Mouse (Mus musculus): Measurements from ENCODE around the gene Nova2. TPM values are rescaled to one million over a fixed set of nuclear protein-coding genes. Genes with fewer than 3 reads are reported as not detected.
A peak's percentile ranks its signal among the peaks of the same experiment; 100 is the strongest.

Gene Nova2
- polyA plus RNA-seq, 1 experiment from 2014 or later = 0.93 TPM

DNA sequence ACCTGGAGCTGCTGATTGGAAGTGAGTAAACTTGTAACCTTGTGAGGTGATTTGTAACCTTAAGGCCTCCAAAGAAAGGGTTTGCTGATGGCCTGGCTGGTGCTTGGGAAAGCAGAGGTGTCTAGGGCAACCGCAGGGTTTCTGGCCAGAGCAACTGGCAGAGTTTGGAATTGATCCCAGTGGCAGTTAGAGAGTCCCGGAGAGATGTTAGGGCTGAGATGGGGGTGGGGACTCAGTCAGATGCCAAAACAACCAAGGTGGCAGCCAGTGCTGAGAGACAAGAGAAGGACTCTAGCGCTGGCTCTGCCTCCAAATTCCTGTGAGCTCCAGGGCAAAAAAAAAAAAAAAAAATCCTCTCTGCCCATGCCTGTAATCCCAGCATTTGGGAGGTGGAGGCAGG lies 7.8 kb upstream of the Nova2 start:
- H3K4me3 ChIP-seq (ENCODE audit: low read depth, low read length) = no peak overlapping the region
- H3K36me3 ChIP-seq (ENCODE audit: control insufficient read depth, insufficient read depth, low read length) = no peaks in the 10 kb centered on the region
- no peak overlapping the region for H3K27ac ChIP-seq (ENCODE audit: low read depth, low read length)
- H3K9me3 ChIP-seq (replicated peaks; ENCODE audit: control insufficient read depth, low read length) = no peaks in the 10 kb centered on the region
- no peak overlapping the region for H3K4me2 ChIP-seq
- ATAC-seq (replicated peaks; ENCODE audit: insufficient number of reproducible peaks, low FRiP score, low TSS enrichment) = no peak
- peaks cover 6% of the 10 kb centered on the region for H3K27me3 ChIP-seq (ENCODE audit: control insufficient read depth, insufficient read depth, low read length)
- WGBS (ENCODE audit: insufficient replicate concordance) = 50% methylated on average over 3 of the region's 3 CpGs
- no peaks in the 10 kb centered on the region for H3K4me1 ChIP-seq (ENCODE audit: control insufficient read depth, insufficient read depth, low read length)
- H3K9ac ChIP-seq (ENCODE audit: low read depth, low read length) = no peak overlapping the region

DNA sequence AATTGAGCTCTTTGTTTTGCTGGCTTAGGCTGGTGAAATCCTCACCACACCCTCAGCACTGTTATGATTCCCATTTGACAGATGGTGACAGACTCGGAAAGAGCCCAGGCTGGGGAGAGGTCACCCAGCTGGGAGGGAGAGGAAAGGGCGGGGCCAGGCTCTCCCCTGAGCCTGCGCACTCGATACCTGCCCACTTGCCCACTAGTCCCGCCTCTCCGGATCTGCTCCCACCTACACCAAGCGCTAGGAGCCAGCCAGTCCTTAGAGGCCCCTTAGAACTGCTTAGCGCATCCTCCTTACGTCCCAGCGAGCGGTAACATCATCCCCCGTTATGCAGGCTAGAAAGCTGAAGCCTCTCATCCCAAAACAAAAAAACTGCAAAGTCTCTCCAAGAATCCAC lies 4.6 kb upstream of the Nova2 start:
- Histone ChIP-seq H3K9ac (ENCODE audit: low read depth, low read length) (no peak overlapping the region), H3K27me3 (ENCODE audit: control insufficient read depth, insufficient read depth, low read length) (peaks cover 31% of the 10 kb centered on the region), H3K4me3 (ENCODE audit: low read depth, low read length) (no peak overlapping the region)

GRCm38 (mm10) chr7:18922807-18923206 lies 2.9 kb upstream of the Nova2 start:
- ATAC-seq (replicated peaks; ENCODE audit: insufficient number of reproducible peaks, low FRiP score, low TSS enrichment) = no peak
- 56% methylated on average over 5 of the region's 5 CpGs for WGBS (ENCODE audit: insufficient replicate concordance)
- Histone ChIP-seq H3K4me2 (no peak overlapping the region), H3K27me3 (ENCODE audit: control insufficient read depth, insufficient read depth, low read length) (peaks cover 47% of the 10 kb centered on the region), H3K36me3 (ENCODE audit: control insufficient read depth, insufficient read depth, low read length) (no peaks in the 10 kb centered on the region), H3K9ac (ENCODE audit: low read depth, low read length) (no peak overlapping the region), H3K4me1 (ENCODE audit: control insufficient read depth, insufficient read depth, low read length) (peaks cover 6% of the 10 kb centered on the region), H3K9me3 (replicated peaks; ENCODE audit: control insufficient read depth, low read length) (no peaks in the 10 kb centered on the region), H3K4me3 (ENCODE audit: low read depth, low read length) (no peak overlapping the region), H3K27ac (ENCODE audit: low read depth, low read length) (no peak overlapping the region)

More for the DNA sequence above, 4.6 kb upstream of the Nova2 start:
- no peak for ATAC-seq (replicated peaks; ENCODE audit: insufficient number of reproducible peaks, low FRiP score, low TSS enrichment)
- no peaks in the 10 kb centered on the region for H3K36me3 ChIP-seq (ENCODE audit: control insufficient read depth, insufficient read depth, low read length)
- H3K9me3 ChIP-seq (replicated peaks; ENCODE audit: control insufficient read depth, low read length) = no peaks in the 10 kb centered on the region
- WGBS (ENCODE audit: insufficient replicate concordance) = 1% methylated on average over 12 of the region's 12 CpGs
- H3K4me1 ChIP-seq (ENCODE audit: control insufficient read depth, insufficient read depth, low read length) = peaks cover 4% of the 10 kb centered on the region; the same call in 1 of the 2 replicates
- H3K4me2 ChIP-seq = peak overlapping the region; percentile 36; the same call in 1 of the 2 replicates
- H3K27ac ChIP-seq (ENCODE audit: low read depth, low read length) = no peak overlapping the region

GRCm38 (mm10) chr7:18923267-18923666 lies 2.4 kb upstream of the Nova2 start:
- H3K9me3 ChIP-seq (replicated peaks; ENCODE audit: control insufficient read depth, low read length) = no peaks in the 10 kb centered on the region
- 76% methylated on average over 11 of the region's 11 CpGs for WGBS (ENCODE audit: insufficient replicate concordance)
- no peak overlapping the region for H3K4me3 ChIP-seq (ENCODE audit: low read depth, low read length)
- H3K9ac ChIP-seq (ENCODE audit: low read depth, low read length) = no peak overlapping the region
- H3K27ac ChIP-seq (ENCODE audit: low read depth, low read length) = no peak overlapping the region
- H3K4me1 ChIP-seq (ENCODE audit: control insufficient read depth, insufficient read depth, low read length) = peaks cover 8% of the 10 kb centered on the region
- H3K4me2 ChIP-seq = no peak overlapping the region
- no peaks in the 10 kb centered on the region for H3K36me3 ChIP-seq (ENCODE audit: control insufficient read depth, insufficient read depth, low read length)
- ATAC-seq (replicated peaks; ENCODE audit: insufficient number of reproducible peaks, low FRiP score, low TSS enrichment) = no peak
- H3K27me3 ChIP-seq (ENCODE audit: control insufficient read depth, insufficient read depth, low read length) = peaks cover 49% of the 10 kb centered on the region

DNA sequence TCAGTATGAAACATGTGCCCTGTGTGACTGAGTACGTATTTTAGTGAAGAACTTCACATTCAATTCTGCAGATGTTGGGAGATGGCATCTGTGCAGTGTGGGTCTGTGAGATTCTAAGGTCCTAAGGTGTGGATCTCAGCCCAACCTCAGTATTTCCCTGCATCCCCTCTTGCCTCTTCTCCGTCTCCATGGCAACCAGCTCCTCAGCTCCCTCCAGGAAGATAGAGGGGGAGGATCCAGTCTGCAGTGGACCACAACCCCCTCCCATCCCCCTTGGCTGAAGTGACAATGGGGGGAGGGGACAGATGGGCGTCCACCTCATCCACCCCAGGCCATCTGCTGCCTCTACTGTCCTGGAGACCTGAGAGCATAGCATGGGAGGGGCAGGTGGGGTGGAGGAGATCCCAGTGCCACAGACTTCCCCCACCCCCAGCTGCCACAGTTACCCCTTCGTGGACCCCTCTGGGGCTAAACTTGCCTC lies 1.9 kb upstream of the Nova2 start:
- H3K4me1 ChIP-seq (ENCODE audit: control insufficient read depth, insufficient read depth, low read length) = peaks cover 8% of the 10 kb centered on the region
- 34% methylated on average over 4 of the region's 4 CpGs for WGBS (ENCODE audit: insufficient replicate concordance)
- no peak overlapping the region for H3K27ac ChIP-seq (ENCODE audit: low read depth, low read length)
- no peak overlapping the region for H3K4me3 ChIP-seq (ENCODE audit: low read depth, low read length)
- H3K4me2 ChIP-seq = no peak overlapping the region
- H3K36me3 ChIP-seq (ENCODE audit: control insufficient read depth, insufficient read depth, low read length) = no peaks in the 10 kb centered on the region
- no peak overlapping the region for H3K9ac ChIP-seq (ENCODE audit: low read depth, low read length)
- no peaks in the 10 kb centered on the region for H3K9me3 ChIP-seq (replicated peaks; ENCODE audit: control insufficient read depth, low read length)
- peaks cover 49% of the 10 kb centered on the region for H3K27me3 ChIP-seq (ENCODE audit: control insufficient read depth, insufficient read depth, low read length)
- no peak for ATAC-seq (replicated peaks; ENCODE audit: insufficient number of reproducible peaks, low FRiP score, low TSS enrichment)

- peaks cover 8% of the 10 kb centered on the region for H3K4me1 ChIP-seq (ENCODE audit: control insufficient read depth, insufficient read depth, low read length)
- no peak for ATAC-seq (replicated peaks; ENCODE audit: insufficient number of reproducible peaks, low FRiP score, low TSS enrichment)
- H3K27me3 ChIP-seq (ENCODE audit: control insufficient read depth, insufficient read depth, low read length) = peaks cover 49% of the 10 kb centered on the region
- no peak overlapping the region for H3K4me2 ChIP-seq
- no peaks in the 10 kb centered on the region for H3K36me3 ChIP-seq (ENCODE audit: control insufficient read depth, insufficient read depth, low read length)
- no peak overlapping the region for H3K9ac ChIP-seq (ENCODE audit: low read depth, low read length)
- WGBS (ENCODE audit: insufficient replicate concordance) = 14% methylated on average over 8 of the region's 8 CpGs
- no peak overlapping the region for H3K27ac ChIP-seq (ENCODE audit: low read depth, low read length)
- H3K4me3 ChIP-seq (ENCODE audit: low read depth, low read length) = no peak overlapping the region
- no peaks in the 10 kb centered on the region for H3K9me3 ChIP-seq (replicated peaks; ENCODE audit: control insufficient read depth, low read length)
Measured at GRCm38 (mm10) chr7:18924321-18924720, 1.4 kb upstream of the Nova2 start.

- H3K4me3 ChIP-seq (ENCODE audit: low read depth, low read length) = peak overlapping the region; percentile 58
- peak overlapping the region; percentile 65 for H3K9ac ChIP-seq (ENCODE audit: low read depth, low read length)
- H3K27ac ChIP-seq (ENCODE audit: low read depth, low read length) = no peak overlapping the region
- peak overlapping the region; percentile 91 for H3K4me2 ChIP-seq
- no peaks in the 10 kb centered on the region for H3K9me3 ChIP-seq (replicated peaks; ENCODE audit: control insufficient read depth, low read length)
- 2% methylated on average over 37 of the region's 42 CpGs for WGBS (ENCODE audit: insufficient replicate concordance)
- H3K36me3 ChIP-seq (ENCODE audit: control insufficient read depth, insufficient read depth, low read length) = no peaks in the 10 kb centered on the region
- peak; percentile 41 for ATAC-seq (replicated peaks; ENCODE audit: insufficient number of reproducible peaks, low FRiP score, low TSS enrichment)
- peaks cover 49% of the 10 kb centered on the region for H3K27me3 ChIP-seq (ENCODE audit: control insufficient read depth, insufficient read depth, low read length)
- peaks cover 8% of the 10 kb centered on the region for H3K4me1 ChIP-seq (ENCODE audit: control insufficient read depth, insufficient read depth, low read length)
Measured at GRCm38 (mm10) chr7:18926041-18926790, 528 bp downstream of the Nova2 start.

DNA sequence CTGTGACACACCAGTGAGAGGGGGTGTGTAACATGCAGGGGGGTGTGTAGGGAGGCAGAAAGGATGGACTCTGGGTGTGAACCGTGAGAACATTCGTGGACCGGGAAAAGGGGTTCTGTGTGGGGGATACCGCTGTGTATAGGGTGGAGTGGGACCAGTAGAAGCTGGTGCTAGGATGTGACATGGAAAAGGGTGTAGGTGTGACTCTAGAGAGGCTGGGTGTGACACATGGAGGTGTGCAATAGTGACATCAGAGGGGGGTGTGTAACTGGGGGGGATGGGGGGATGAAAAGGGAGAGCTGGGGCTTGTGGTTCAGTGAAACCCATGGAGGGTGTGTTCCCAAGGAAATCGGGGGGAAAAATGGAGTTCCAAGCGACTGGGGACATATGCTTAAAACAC lies 1.2 kb downstream of the Nova2 start:
- WGBS (ENCODE audit: insufficient replicate concordance) = 49% methylated on average over 6 of the region's 6 CpGs
- Histone ChIP-seq H3K27ac (ENCODE audit: low read depth, low read length) (no peak overlapping the region), H3K9me3 (replicated peaks; ENCODE audit: control insufficient read depth, low read length) (no peaks in the 10 kb centered on the region), H3K27me3 (ENCODE audit: control insufficient read depth, insufficient read depth, low read length) (peaks cover 46% of the 10 kb centered on the region), H3K4me2 (peak overlapping the region; percentile 91), H3K9ac (ENCODE audit: low read depth, low read length) (no peak overlapping the region), H3K4me1 (ENCODE audit: control insufficient read depth, insufficient read depth, low read length) (peaks cover 8% of the 10 kb centered on the region), H3K4me3 (ENCODE audit: low read depth, low read length) (peak overlapping the region; percentile 58), H3K36me3 (ENCODE audit: control insufficient read depth, insufficient read depth, low read length) (no peaks in the 10 kb centered on the region)
- ATAC-seq (replicated peaks; ENCODE audit: insufficient number of reproducible peaks, low FRiP score, low TSS enrichment) = no peak

DNA sequence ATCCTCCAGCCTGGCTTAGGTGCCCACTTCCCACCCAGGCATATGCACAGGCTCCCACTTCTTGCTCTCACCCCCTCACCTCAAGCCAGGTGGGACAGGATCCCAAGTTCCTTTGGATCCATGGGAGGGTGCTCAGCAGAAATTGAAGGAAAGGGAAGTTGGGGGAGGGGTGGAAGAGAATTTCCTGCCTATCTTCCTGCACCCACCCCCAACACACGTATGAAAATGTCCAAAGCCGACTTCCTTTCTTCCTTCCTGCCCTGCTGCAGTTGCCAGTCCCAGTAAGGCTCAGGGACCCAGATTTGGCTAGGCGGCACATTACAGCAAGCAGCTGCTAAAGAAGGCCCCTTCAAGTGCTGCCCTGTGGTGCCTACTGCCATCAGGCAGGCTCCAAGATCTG lies 2.1 kb downstream of the Nova2 start:
- WGBS (ENCODE audit: insufficient replicate concordance) = 24% methylated on average over 3 of the region's 3 CpGs
- Histone ChIP-seq H3K27me3 (ENCODE audit: control insufficient read depth, insufficient read depth, low read length) (peaks cover 43% of the 10 kb centered on the region), H3K9me3 (replicated peaks; ENCODE audit: control insufficient read depth, low read length) (no peaks in the 10 kb centered on the region), H3K4me2 (peak overlapping the region; percentile 91), H3K4me1 (ENCODE audit: control insufficient read depth, insufficient read depth, low read length) (peaks cover 8% of the 10 kb centered on the region), H3K4me3 (ENCODE audit: low read depth, low read length) (no peak overlapping the region), H3K9ac (ENCODE audit: low read depth, low read length) (no peak overlapping the region), H3K27ac (ENCODE audit: low read depth, low read length) (peak overlapping the region; percentile 17; the same call in 1 of the 2 replicates), H3K36me3 (ENCODE audit: control insufficient read depth, insufficient read depth, low read length) (no peaks in the 10 kb centered on the region)
- no peak for ATAC-seq (replicated peaks; ENCODE audit: insufficient number of reproducible peaks, low FRiP score, low TSS enrichment)

Measured in heart, embryonic 11.5 days (tissue).